Comparison of ENCODE assay signal across 13 mouse cellular contexts in genomic region chr7:45046853-45047350, GRCm38 (mm10).
"Had no signal": no experiment of that assay in that cellular context is flagged by ENCODE, and none has a peak within 500 bp of the region (broad histone marks: within the 10 kb centered on the region; RNA-seq: fewer than 3 reads in every experiment).

No protein-coding gene starts in this region.

- H3K4me2 ChIP-seq: limb, embryonic 13.5 days; midbrain, embryonic 12.5 days had no signal

- H3K4me3 ChIP-seq: layer of hippocampus, adult 2 months; limb, embryonic 13.5 days; midbrain, embryonic 12.5 days had no signal

- DNase-seq: kidney, adult 18-20 months; kidney, postnatal 10 days; kidney, postnatal 4 days; lung, adult 18-20 months; right cerebral cortex, postnatal 4 days; spleen, adult 18-20 months; thymus, adult 2 months; thymus, postnatal 25 days had no signal

- H3K27me3 ChIP-seq: limb, embryonic 13.5 days; midbrain, embryonic 12.5 days had no signal

- H3K9ac ChIP-seq: limb, embryonic 13.5 days; liver, embryonic 14.5 days; midbrain, embryonic 12.5 days had no signal

- ATAC-seq: midbrain, embryonic 16.5 days had no signal

- H3K9me3 ChIP-seq: limb, embryonic 13.5 days; midbrain, embryonic 12.5 days had no signal

- H3K27ac ChIP-seq: layer of hippocampus, adult 2 months; limb, embryonic 13.5 days; liver, embryonic 14.5 days; midbrain, embryonic 12.5 days had no signal
